Mouse (Mus musculus) ZHBTc4 (cell line): Measurements from ENCODE around the gene Gm28635.

Source experiments
- DNase-seq: peaks from one replicate; pipeline ENCODE4 v3.0.0-alpha.2; 2011; ENCODE audit warnings: low read depth, low spot score

Gene Gm28635

GRCm38 (mm10) chr2:84677968-84678880 lies at the start of gene Gm28635, which contains the start of gene Med19:
TSS of gene Gm28635 (minus strand) at chr2:84678041.
TSS of gene Med19 (plus strand) at chr2:84678402.
- DNase-seq = peak; percentile 99

GRCm38 (mm10) chr2:84727172-84727858 lies 49.5 kb upstream of the Gm28635 start, which contains the start of gene Clp1:
TSS of gene Clp1 (minus strand) at chr2:84727350.
- peak; percentile 100 for DNase-seq

GRCm38 (mm10) chr2:84726716-84727115 lies 48.9 kb upstream of the Gm28635 start:
- no peak for DNase-seq

GRCm38 (mm10) chr2:84725770-84726169 lies 47.9 kb upstream of the Gm28635 start:
- no peak for DNase-seq

GRCm38 (mm10) chr2:84723856-84724255 lies 46.0 kb upstream of the Gm28635 start:
- DNase-seq = no peak

GRCm38 (mm10) chr2:84721182-84721581 lies 43.3 kb upstream of the Gm28635 start:
- no peak for DNase-seq

- no peak for DNase-seq
Measured at GRCm38 (mm10) chr2:84720718-84721117, 42.9 kb upstream of the Gm28635 start.

GRCm38 (mm10) chr2:84717357-84717756 lies 39.5 kb upstream of the Gm28635 start:
- DNase-seq = no peak

- DNase-seq = no peak
Measured at GRCm38 (mm10) chr2:84716423-84717355, 38.8 kb upstream of the Gm28635 start.

GRCm38 (mm10) chr2:84715562-84716361 lies 37.9 kb upstream of the Gm28635 start:
- peak; percentile 97 for DNase-seq

GRCm38 (mm10) chr2:84714811-84715561 lies 37.1 kb upstream of the Gm28635 start, which contains the start of gene Zdhhc5:
TSS of gene Zdhhc5 (minus strand) at chr2:84715180.
- peak; percentile 100 for DNase-seq

- DNase-seq = no peak
Measured at GRCm38 (mm10) chr2:84714422-84714810, 36.6 kb upstream of the Gm28635 start.

- DNase-seq = no peak
Measured at GRCm38 (mm10) chr2:84711898-84712297, 34.1 kb upstream of the Gm28635 start.

- DNase-seq = no peak
Measured at GRCm38 (mm10) chr2:84707523-84707922, 29.7 kb upstream of the Gm28635 start.

- no peak for DNase-seq
Measured at GRCm38 (mm10) chr2:84705295-84705694, 27.5 kb upstream of the Gm28635 start.

- no peak for DNase-seq
Measured at GRCm38 (mm10) chr2:84704329-84704728, 26.5 kb upstream of the Gm28635 start.

GRCm38 (mm10) chr2:84703497-84703896 lies 25.7 kb upstream of the Gm28635 start:
- DNase-seq = no peak

GRCm38 (mm10) chr2:84695007-84695695 lies 17.3 kb upstream of the Gm28635 start:
- no peak for DNase-seq

GRCm38 (mm10) chr2:84690050-84690449 lies 12.2 kb upstream of the Gm28635 start:
- DNase-seq = no peak
